Mouse (Mus musculus) gastrocnemius, postnatal 10 days (tissue): ENCODE data around the gene Mrm3. TPM values are rescaled to one million over a fixed set of nuclear protein-coding genes. Genes with fewer than 3 reads are reported as not detected.
"Not testable (repeated sequence)": the region's sequence is repeated elsewhere in the genome, so short reads cannot be mapped to it uniquely, and the experiment has no call there.

Source experiments
- DNase-seq: peaks from one replicate; pipeline ENCODE4 v3.0.0; 2021; ENCODE audit warnings: mixed read lengths
- long read RNA-seq, 2 experiments: library from polyadenylated mRNA; stranded (forward); transcript quantifications; one replicate each; pipeline ENCODE4 v2.0.0; 2021
- total RNA-seq, 2 experiments: library from RNA; stranded (reverse); gene quantifications; 2 replicates each; pipeline ENCODE4 v1.2.3; 2021

Mrm3 gene
- total RNA-seq, result 10 to 100 TPM; 12.8 to 13.2 TPM
- long read RNA-seq, experiment 1, transcript Mrm3-201 (4 exons, 1,510 nt), result major isoform, 21 of 26 reads
- long read RNA-seq, experiment 1, partial matches to known transcripts, result 2 of 26 reads
- long read RNA-seq, experiment 1, other reads (novel, unspliced or antisense), result 3 of 26 reads
- long read RNA-seq, experiment 2, transcript Mrm3-201 (4 exons, 1,510 nt), result major isoform, 22 of 22 reads
- long read RNA-seq, experiment 2, partial matches to known transcripts, result 0 of 22 reads
- long read RNA-seq, experiment 2, other reads (novel, unspliced or antisense), result 0 of 22 reads

GRCm38 (mm10) chr11:76242901-76243810 lies at the start of gene Mrm3, which contains the start of gene Glod4:
TSS of gene Mrm3 (plus strand) at chr11:76243715.
TSS of gene Glod4 (minus strand) at chr11:76243725.
- DNase-seq, result peak; percentile 93

GRCm38 (mm10) chr11:76196275-76196976 lies 47.1 kb upstream of the Mrm3 start:
- no peak for DNase-seq

- DNase-seq, result no peak
These were observed 46.5 kb upstream of the Mrm3 start for GRCm38 (mm10) chr11:76196977-76197469.

GRCm38 (mm10) chr11:76201761-76202674 lies 41.5 kb upstream of the Mrm3 start:
- peak; percentile 88 for DNase-seq

GRCm38 (mm10) chr11:76206793-76207192 lies 36.7 kb upstream of the Mrm3 start:
- no peak for DNase-seq

GRCm38 (mm10) chr11:76210228-76210985 lies 33.1 kb upstream of the Mrm3 start:
- no peak for DNase-seq

GRCm38 (mm10) chr11:76211595-76211994 lies 31.9 kb upstream of the Mrm3 start:
- not testable (repeated sequence) for DNase-seq

GRCm38 (mm10) chr11:76213841-76214240 lies 29.7 kb upstream of the Mrm3 start:
- no peak for DNase-seq

- DNase-seq, result no peak
These were observed 28.5 kb upstream of the Mrm3 start for GRCm38 (mm10) chr11:76215011-76215410.

- no peak for DNase-seq
These were observed 27.4 kb upstream of the Mrm3 start for GRCm38 (mm10) chr11:76216049-76216540.

- peak; percentile 18 for DNase-seq
These were observed 26.7 kb upstream of the Mrm3 start for GRCm38 (mm10) chr11:76216681-76217389.

- DNase-seq, result peak; percentile 98
These were observed 26.1 kb upstream of the Mrm3 start, which contains the start of the genes Dbil5 and Gemin4 for GRCm38 (mm10) chr11:76217390-76217800. TSS of gene Dbil5 (plus strand) at chr11:76217608. TSS of gene Gemin4 (minus strand) at chr11:76217664.

GRCm38 (mm10) chr11:76224631-76225030 lies 18.9 kb upstream of the Mrm3 start:
- DNase-seq, result no peak

GRCm38 (mm10) chr11:76225051-76225450 lies 18.5 kb upstream of the Mrm3 start:
- DNase-seq, result no peak

- DNase-seq, result no peak
These were observed 7.4 kb upstream of the Mrm3 start for GRCm38 (mm10) chr11:76236136-76236535.

GRCm38 (mm10) chr11:76239750-76240149 lies 3.8 kb upstream of the Mrm3 start:
- DNase-seq, result no peak

GRCm38 (mm10) chr11:76243811-76244546 lies 464 bp downstream of the Mrm3 start:
- no peak for DNase-seq

GRCm38 (mm10) chr11:76246439-76246838 lies 2.9 kb downstream of the Mrm3 start:
- no peak for DNase-seq

- DNase-seq, result no peak
These were observed 3.7 kb downstream of the Mrm3 start for GRCm38 (mm10) chr11:76247239-76247638.
